Mouse (Mus musculus) C2C12 (cell line): ENCODE measurements around the gene Arhgap32.

Experiments used
- CEBPB ChIP-seq: IDR thresholded peaks from one replicate; pipeline ENCODE4 v1.6.1; 2011; ENCODE audit warnings: low read depth, mild to moderate bottlenecking, control low read depth, moderate library complexity
- CTCF ChIP-seq: IDR thresholded peaks from one replicate; pipeline ENCODE4 v1.5.1; 2011; ENCODE audit not compliant: control insufficient read depth, insufficient read depth, insufficient read length
- FOSL1 ChIP-seq: IDR thresholded peaks from one replicate; pipeline ENCODE4 v1.8.0; 2011; ENCODE audit warnings: mild to moderate bottlenecking, low read length; ENCODE audit not compliant: poor library complexity, insufficient read depth, severe bottlenecking
- MAX ChIP-seq: IDR thresholded peaks from one replicate; pipeline ENCODE4 v1.6.1; 2011; ENCODE audit warnings: mild to moderate bottlenecking, control low read depth
- MYOD1 ChIP-seq: IDR thresholded peaks from one replicate; pipeline ENCODE4 v1.6.1; 2011; ENCODE audit warnings: low read depth; ENCODE audit not compliant: control insufficient read depth, insufficient read length
- USF1 ChIP-seq: IDR thresholded peaks from one replicate; pipeline ENCODE4 v1.6.1; 2011; ENCODE audit warnings: low read depth, mild to moderate bottlenecking, control low read depth, moderate library complexity

DNA sequence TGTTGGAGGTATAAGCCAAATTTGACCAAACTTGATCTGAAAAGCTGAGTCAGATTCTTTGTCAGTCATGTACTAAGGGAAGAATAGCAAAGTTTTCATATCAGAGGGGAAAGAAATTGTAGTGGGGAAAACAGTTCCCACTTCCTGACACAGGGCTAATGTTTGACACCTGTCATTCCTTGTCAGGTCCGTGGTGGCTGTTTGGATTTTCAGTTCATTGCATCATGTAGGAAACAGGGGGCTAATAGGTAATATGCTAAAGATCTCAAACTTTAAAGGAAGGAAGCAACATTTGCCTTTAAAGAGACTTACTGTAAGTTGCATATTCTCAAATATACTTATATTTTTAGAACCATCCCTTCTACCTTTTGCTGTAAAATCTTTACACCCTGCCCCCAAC is 109.6 kb downstream of the Arhgap32 start:
- TF ChIP-seq CTCF, result no peak
- no peak for TF ChIP-seq MYOD1
- TF ChIP-seq MAX, result no peak
- TF ChIP-seq CEBPB, result no peak
- no peak for TF ChIP-seq USF1
- TF ChIP-seq FOSL1, result no peak
